Mouse (Mus musculus): ENCODE data around the gene Olfr117.
"Not testable (repeated sequence)": the region's sequence is repeated elsewhere in the genome, so short reads cannot be mapped to it uniquely, and the experiment has no call there.

The Olfr117 gene

DNA sequence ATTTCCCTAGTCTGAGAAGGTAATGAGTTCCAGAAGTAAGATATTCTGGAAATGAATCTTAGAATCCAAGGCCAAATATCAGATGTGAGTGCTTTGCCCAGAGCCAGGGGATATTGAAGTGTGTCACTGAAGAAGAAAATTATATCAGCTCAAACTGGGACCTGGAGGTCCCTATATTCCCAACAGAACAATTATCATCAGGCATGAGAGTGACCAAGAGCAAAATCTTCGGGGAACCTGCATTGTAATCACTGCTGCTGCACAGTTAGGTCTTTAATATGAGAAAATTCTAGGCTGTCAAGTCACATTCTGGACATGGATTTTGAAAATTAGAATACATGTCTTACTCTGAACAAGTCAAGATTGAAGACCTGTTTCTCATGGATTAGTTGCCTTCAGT, at the start of gene Olfr117:
TSS of gene Olfr117 (minus strand) at position 101 of the 400 bp plus-strand sequence.
- DNase-seq (ENCODE audit: low read depth, low spot score) = no peak

- DNase-seq (ENCODE audit: low read depth, low spot score) = not testable (repeated sequence)
These were observed 32.7 kb upstream of the Olfr117 start, which contains the start of gene Olfr119 for GRCm38 (mm10) chr17:37696264-37696663. TSS of gene Olfr119 (plus strand) at chr17:37696564.

GRCm38 (mm10) chr17:37666688-37667087, 3.1 kb upstream of the Olfr117 start, which contains the start of gene Olfr118:
TSS of gene Olfr118 (plus strand) at chr17:37666988.
- no peak for DNase-seq (ENCODE audit: low read depth, low spot score)

GRCm38 (mm10) chr17:37627009-37627408, 36.6 kb downstream of the Olfr117 start, which contains the start of the genes Olfr115 and Olfr116:
TSS of gene Olfr115 (minus strand) at chr17:37627109.
TSS of gene Olfr116 (minus strand) at chr17:37627199.
- DNase-seq (ENCODE audit: low read depth, low spot score) = no peak
